Mouse (Mus musculus) left cerebral cortex, adult 8-10 months (tissue): ENCODE results near the gene Slc20a1. TPM values are rescaled to one million over a fixed set of nuclear protein-coding genes. Genes with fewer than 3 reads are reported as not detected.

ENCODE experiments used
- DNase-seq, 2 experiments: peaks; one replicate each; pipeline ENCODE4 v3.0.0; 2022; ENCODE audit warnings: low spot score in 2 of 2
- total RNA-seq, 4 experiments: library from RNA; stranded (reverse); gene quantifications; 2 replicates each; pipeline ENCODE4 v1.2.4; 2022

Gene Slc20a1
- total RNA-seq, 4 experiments from 2014 or later = 136 to 167 (median 155) TPM

DNA sequence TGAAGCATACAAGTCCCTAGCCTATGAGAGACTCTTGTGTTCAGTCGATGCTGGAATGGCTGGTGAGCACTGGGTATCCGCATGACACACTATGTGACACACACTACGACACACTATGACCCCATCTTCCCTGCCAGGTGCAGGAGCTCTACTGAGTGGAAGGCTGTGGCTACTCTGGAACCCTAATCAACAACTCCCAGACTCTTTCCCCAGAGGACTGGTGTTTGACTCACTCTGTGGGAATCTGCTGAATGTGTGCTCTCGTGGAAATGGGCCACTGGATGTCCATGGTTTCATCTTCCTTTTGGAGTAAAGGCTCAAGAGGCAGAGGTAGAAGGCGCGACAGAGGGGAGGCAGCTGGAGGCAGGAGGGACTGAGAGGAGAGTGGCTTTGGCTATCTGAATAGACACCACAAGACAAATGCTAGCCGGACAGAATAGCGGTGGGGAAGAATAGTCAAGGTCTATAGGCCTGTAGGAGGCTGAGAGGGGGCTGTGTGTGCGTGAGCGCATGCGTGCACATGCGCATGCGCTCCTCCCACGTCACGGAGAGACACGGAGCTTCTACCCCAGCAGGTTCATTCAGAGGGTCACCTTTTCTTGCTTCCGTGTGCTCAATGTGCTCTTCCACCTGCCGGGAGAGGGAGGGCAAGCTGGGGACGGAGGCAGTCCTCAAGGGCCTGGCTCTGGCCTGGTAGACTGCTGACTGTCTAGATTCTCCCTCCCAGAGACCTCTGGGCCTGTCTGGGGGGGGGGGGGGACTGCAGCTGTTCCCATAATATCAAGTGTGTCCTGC, 54.5 kb downstream of the Slc20a1 start:
- no peak for DNase-seq

DNA sequence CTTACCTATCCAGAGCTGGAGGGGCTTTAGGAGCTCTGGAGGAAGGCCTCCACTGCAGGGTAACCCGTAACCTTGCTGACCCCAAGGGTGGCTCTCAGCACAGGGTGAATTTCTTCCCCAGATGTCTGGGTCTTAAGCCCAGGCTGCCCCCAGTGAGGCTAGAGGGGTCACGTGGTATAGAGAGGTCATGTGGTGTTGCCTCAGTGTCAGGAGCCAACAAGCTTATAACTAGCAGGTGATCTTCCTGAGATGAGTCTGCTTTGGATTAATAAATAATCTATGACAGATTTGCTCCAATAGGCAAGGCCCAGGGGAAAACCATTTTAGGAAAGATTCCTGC, 55.0 kb downstream of the Slc20a1 start:
- DNase-seq = no peak

DNA sequence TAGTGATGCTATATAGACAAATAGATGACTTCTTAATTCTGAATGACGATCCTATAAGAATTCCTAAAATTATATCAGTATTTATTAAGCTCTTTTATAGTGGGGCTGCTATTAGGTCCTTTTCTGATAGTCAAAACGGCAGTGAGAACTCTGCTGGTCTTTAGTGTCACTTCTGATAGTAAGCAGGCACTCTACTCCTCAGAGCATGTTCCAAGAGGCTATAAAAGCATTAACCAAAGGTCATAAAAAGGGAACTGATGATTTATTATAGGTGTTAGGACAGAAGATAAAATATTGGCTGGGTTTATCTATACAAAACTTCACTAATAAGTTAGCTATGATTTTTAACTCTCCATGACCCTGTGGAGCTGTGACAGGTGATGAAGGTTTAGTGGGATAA, 55.5 kb downstream of the Slc20a1 start:
- DNase-seq = no peak

DNA sequence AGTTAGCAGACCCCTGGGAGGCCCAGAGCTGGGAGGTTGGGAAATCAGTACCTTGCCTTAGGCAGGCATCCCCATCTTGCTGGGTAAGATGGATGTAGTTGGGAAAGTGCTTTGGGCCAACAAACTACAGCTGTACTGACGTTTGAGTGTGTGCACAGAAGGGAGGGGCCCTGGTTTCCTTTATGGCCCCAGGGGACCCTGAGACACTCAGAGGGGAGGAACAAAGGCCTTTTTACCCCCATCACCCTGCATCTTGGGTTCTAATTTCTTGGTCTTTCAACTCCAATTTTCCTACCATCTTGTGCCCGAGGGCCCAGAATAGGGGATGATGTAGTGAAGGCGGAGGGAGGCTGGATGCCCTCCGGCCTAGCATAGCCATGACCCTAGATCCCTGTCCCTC, 57.4 kb downstream of the Slc20a1 start:
- no peak for DNase-seq

DNA sequence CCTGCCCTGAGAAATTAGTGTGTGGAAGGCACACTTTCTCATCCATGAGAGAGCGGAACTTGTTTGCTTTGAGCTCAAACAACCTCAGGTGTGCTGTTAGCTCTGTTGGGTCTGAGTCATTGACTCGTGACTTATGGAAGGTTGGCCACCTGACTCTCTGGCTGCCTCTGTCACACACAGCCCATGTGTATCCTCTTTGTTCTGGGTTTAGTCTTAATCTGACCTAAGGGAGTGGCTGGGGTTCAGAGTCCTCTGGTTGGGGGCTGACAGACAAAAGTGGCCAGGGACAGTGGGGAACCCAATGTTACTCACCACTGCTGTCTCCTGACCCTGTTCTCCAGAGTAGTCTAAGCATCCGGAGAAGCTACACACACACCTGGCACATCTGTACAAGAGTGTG, 59.5 kb downstream of the Slc20a1 start:
- DNase-seq = no peak

DNA sequence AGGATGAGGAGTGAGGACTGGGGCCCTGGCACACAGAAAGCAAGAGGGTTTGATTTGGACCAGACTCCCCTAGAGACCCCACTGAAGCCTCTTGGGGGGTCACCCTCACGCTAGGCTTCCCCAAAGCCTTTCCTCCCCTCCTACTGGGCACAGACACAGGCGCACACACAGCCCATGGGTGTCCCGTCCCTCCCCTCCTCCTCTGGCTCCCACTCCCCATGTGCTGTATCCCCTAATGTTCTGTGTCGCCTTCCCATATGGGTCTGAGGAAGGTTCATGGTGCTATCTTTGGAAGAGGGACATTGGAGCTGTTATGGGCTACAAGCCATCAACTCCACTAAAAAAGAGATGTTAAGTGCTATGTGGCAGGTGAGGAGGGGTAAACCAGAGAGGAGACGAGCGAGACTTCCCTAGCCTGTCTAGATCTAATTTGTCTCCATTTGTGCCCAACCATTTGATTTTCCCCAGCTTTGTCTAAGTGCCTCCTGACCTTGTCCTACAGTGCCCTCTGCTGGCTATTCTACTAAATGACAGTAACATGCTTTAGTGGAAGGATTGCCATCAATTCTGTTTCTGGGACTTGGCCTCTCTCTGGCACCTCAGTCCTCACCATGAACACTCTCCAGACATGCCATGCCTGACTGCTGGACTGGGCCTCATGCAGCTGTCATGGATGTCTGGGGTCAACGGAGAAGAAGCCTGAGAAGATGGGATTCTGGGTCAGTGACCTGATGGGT, 60.1 kb downstream of the Slc20a1 start:
- DNase-seq = peak; percentile 25 to 27

DNA sequence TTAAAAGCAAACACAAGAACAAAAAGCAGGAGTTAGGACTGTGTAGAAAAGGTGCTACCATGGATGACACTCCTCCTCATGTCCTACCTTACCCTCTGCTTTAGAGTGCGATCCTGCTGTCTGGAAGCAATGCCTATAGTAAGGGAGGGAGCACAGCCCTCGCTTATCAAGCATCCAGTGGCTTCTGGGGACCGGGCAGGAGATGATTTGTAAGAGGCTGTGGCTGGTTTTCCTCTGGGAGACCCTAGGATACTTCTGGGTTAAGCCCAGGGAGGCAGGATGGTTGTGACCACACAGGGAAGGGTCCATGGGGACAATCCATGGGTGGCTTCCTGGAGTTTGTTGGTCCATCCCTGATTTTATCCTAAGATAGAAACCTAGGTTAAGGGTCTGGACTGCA, 62.1 kb downstream of the Slc20a1 start:
- no peak for DNase-seq

Other genes with a start within 250 kb of the Slc20a1 start
- gene Zc3h6, start 231.4 kb upstream of the Slc20a1 start, total RNA-seq = 10 to 100 TPM; 18.4 to 22.0 (median 19.5) TPM
- gene Gm10762, start 231.0 kb upstream of the Slc20a1 start, total RNA-seq = 1 to 10 TPM; 3.3 to 5.3 (median 4.6) TPM
- under 1 TPM; 0.21 to 0.36 (median 0.22) TPM for gene Vinac1, start 150.6 kb upstream of the Slc20a1 start, total RNA-seq
- 10 to 100 TPM; 61.6 to 69.8 (median 63.3) TPM for gene Ttl, start 132.8 kb upstream of the Slc20a1 start, total RNA-seq
- gene Polr1b, start 97.8 kb upstream of the Slc20a1 start, total RNA-seq = 10 to 100 TPM; 19.8 to 25.0 (median 21.5) TPM
- gene Chchd5, start 69.1 kb upstream of the Slc20a1 start, total RNA-seq = 10 to 100 TPM; 11.2 to 13.0 (median 12.0) TPM
- under 1 TPM; 0.63 to 0.78 (median 0.76) TPM for gene Ckap2l, start 98.4 kb downstream of the Slc20a1 start, total RNA-seq
- gene Il1a, start 111.2 kb downstream of the Slc20a1 start, total RNA-seq = 1 to 10 TPM in 2 of 4 experiments, under 1 TPM in 2; 0.70 to 1.0 (median 0.87) TPM
- gene Il1b, start 172.4 kb downstream of the Slc20a1 start, total RNA-seq = under 1 TPM; 0.36 to 0.81 (median 0.56) TPM